Mouse (Mus musculus): ENCODE measurements around the gene Zscan2.

Zscan2 gene

GRCm38 (mm10) chr7:80885666-80886065 is 24.9 kb downstream of the Zscan2 start:
- DNase-seq (ENCODE audit: low spot score) = no peak

- DNase-seq (ENCODE audit: low spot score) = no peak
These were observed 27.9 kb downstream of the Zscan2 start for GRCm38 (mm10) chr7:80888595-80888994.

DNA sequence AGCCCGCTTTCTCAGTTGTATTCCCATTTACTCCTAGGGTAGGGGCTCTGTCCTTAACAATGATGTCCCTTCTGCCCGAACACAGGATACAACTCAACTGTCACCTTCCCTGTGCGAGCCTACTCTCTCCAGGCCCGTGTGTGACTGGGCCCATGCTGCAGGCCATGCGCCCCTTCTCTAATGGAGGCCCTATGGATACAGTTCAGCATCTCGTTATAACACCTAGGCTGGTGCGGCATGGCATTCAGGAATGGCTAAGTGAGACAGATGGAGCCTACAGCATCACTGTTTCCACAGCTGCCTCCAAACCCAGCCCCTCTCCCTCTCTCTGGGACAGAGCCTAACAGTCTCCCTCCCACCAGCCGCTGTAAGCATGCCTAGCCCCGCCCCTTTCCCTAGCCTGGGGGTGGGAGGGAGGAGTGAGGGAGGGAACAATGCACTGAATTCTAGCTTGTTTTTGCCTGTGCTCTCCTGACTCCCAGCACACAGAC is 28.3 kb downstream of the Zscan2 start:
- DNase-seq (ENCODE audit: low spot score) = no peak

- DNase-seq (ENCODE audit: low spot score) = no peak
These were observed 29.1 kb downstream of the Zscan2 start for GRCm38 (mm10) chr7:80889841-80890241.

GRCm38 (mm10) chr7:80893086-80893752 is 32.5 kb downstream of the Zscan2 start:
- no peak for DNase-seq (ENCODE audit: low spot score)

DNA sequence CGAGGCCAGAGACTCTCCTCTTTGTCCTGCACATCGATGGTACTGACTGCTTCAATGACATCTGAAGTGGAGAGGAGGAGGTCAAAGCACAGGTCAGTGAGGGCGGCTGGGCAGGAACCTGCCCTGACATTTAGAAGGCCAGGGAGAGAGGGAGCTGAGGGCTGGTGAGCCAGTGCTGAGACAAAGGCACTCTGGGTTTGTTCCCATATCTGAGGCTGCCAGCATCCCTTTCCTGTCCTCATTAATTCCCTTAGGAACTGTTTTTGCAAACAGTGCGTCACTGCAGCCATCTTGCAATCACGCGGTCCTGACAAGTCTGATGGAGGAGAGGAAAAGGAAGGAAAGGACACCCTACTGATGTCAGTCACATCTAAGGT is 33.0 kb downstream of the Zscan2 start:
- no peak for DNase-seq (ENCODE audit: low spot score)

DNA sequence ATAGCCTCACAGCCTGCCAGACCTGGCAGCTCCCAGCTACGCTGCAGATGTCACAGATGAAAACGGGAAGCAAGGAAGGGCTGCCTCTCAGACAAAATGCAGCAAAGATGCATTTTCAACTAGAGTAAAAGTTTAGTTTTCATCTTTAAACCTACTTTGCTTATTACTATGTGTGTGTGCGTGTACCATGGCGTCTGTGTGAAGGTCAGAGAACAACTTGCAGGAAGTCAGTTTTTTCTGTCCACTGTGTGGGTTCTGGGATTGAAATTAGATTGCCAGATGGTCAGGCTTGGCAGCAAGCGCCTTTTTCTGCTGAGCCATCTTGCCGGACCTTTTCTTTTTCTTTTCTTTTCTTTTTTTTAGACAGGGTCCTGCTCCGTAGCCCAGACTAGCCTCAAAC is 33.5 kb downstream of the Zscan2 start:
- no peak for DNase-seq (ENCODE audit: low spot score)

DNA sequence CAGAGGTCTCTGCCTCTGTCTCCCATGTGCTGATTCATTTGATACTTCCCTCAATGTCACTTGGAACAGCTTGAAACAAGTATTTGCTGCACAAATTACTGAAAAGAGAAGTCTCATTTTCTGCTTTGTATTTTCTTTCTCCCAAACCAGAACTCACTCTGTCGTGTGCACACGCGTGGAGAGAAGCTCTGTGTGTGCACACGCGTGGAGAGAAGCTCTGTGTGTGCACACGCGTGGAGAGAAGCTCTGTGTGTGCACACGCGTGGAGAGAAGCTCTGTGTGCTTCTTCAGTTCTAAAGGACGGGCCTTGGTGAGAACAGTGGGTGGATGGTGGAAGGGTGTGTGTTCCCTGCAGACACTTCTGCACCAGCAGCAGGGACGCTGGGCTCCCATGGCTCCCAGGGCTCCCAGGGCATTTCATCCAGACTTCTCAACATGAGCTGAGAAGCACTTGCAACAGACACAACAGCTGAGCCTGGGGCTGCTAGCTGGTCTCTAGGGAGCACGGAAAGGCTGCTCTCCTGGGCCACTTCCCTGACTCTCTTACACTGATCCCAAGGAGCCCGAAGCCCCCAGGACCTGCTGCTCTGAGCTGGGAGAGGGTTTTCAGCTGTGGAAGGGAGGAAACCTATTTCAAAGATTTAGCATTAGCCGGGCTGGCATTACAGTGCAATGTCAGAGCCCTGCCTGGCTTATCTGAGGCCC is 34.2 kb downstream of the Zscan2 start:
- DNase-seq (ENCODE audit: low spot score) = no peak

DNA sequence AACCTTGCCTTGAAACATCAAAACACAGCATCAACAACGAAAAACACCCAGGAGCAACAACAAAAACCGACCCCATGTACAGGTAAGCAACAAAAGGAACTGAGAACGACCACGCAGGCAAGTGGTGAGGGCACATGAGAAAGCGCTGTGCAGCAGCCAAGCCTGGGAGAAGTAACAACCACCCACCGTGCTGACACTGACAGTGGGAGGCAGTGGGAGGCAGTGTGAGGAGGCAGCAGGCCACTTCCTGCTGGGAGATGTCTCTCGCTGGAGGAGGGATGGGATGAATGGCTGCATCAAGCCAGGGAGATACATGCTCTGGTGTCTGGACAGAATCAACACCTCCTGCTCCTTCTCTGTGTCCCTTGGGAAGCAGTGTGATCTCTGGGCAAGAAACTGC is 36.4 kb downstream of the Zscan2 start:
- DNase-seq (ENCODE audit: low spot score) = no peak

- no peak for DNase-seq (ENCODE audit: low spot score)
These were observed 37.0 kb downstream of the Zscan2 start for GRCm38 (mm10) chr7:80897721-80898120.

DNA sequence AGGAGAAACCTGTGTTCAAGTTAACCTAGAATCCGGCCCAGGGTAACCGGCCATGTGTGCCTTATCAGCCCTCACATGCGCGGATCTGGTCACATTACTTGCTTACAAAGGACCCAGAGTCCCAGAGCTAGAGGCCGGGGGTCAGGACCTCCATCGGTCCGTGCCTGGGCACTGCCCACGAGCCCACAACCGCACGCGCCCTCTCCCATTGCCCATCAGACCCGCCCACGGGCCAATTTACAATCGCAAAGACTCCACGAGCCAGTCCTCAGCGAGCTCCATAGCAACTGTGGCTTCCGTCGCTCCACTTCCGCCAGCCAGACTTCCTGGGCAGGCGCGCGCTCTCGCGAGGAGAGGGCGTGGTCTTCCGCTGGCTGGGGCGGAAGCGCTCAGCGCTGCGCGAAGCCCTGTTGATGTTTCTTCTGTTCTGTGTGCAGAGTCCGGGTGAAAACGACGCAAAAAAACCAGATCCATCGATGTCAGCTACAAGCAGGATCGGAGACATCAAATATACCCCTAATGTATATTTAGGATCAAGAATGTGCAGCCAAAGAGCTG is 40.3 kb downstream of the Zscan2 start, which contains the start of gene Wdr73:
TSS of gene Wdr73 (minus strand) at position 326 of the 558 bp plus-strand sequence.
- DNase-seq (ENCODE audit: low spot score) = peak; percentile 85

DNA sequence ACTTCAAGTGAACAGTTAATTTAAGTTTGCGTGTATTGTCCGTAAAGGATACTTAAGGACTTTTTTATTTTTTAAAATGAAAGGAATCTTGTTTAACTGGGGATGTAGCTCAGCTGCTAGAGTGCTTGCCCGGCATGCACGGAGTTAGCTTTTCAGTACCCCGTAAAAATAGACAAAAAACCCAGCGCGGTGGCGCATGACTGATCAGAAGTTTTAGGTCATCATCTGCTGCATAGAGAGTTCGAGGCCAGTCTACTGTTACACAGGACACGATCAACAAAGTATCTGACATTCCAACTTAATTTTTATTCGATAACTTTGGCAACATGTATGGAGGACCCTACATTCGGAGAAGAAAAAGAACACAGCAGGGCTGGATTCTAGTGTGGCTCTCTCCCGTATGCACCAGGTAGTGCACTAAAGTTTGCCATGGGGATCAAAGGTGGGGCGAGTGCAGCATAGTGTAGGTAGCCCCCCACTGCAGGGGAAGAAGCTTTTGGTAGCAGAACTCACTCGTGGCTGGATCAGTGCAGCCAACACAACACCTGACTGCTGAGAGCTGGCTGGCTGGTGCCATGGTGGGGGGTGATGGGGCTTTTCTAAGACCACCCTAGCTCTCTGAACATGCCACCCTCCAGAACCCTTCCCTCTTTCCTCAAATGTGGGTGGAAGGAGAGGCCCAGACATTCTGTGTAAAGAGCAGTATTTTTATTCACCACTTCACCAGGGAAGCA is 41.0 kb downstream of the Zscan2 start:
- DNase-seq (ENCODE audit: low spot score) = no peak

GRCm38 (mm10) chr7:80903625-80904422 is 43.1 kb downstream of the Zscan2 start:
- DNase-seq (ENCODE audit: low spot score) = no peak

- DNase-seq (ENCODE audit: low spot score) = peak; percentile 62
These were observed 44.3 kb downstream of the Zscan2 start, which contains the start of gene Nmb for GRCm38 (mm10) chr7:80904921-80905515. Gene Nmb (minus strand): TSS chr7:80905076.

DNA sequence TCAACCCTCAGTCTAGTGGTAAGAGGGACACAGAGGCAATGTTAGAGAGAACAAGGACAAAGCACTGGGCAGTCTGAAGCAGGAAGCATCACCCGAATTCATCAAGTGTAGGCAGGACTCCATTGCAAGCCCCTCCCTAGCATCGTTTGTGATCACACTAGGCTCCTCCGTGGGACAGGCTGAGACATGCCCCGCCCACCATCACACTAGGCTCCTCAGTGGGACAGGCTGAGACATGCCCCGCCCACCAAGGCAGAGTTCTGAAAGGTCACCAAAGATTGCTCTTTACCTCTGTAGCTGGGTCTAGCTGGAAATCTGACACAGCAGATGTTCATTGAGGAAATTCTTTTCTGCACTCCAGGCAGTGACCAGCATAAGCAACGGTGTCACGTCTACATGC is 50.3 kb downstream of the Zscan2 start:
- no peak for DNase-seq (ENCODE audit: low spot score)

- no peak for DNase-seq (ENCODE audit: low spot score)
These were observed 51.8 kb downstream of the Zscan2 start for GRCm38 (mm10) chr7:80912496-80912895.

DNA sequence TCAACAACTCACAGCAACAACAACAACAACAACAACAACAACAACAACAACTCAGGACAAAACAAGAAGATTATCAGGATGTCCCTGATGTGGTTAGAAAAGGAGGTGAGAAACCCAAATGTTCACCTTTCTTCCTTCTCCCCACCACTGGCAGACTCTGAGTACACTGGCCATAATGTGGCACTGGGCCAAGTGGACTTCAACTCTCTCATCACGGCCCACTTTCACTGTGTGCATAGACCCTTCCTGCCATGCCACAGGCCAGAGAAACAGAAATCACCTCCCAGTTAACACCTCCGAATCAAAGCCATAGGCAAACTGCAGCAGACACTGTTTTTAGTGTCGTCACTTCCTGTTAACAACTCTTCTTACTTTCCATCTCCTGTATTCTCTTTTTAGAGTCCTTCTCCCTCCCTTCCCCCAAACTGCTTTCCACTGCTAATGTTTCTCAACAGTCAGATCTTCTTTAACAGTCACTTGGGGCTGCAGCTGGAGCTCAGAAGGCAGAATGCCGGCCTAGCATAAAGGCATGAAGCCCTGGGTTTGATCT is 57.3 kb downstream of the Zscan2 start:
- no peak for DNase-seq (ENCODE audit: low spot score)

DNA sequence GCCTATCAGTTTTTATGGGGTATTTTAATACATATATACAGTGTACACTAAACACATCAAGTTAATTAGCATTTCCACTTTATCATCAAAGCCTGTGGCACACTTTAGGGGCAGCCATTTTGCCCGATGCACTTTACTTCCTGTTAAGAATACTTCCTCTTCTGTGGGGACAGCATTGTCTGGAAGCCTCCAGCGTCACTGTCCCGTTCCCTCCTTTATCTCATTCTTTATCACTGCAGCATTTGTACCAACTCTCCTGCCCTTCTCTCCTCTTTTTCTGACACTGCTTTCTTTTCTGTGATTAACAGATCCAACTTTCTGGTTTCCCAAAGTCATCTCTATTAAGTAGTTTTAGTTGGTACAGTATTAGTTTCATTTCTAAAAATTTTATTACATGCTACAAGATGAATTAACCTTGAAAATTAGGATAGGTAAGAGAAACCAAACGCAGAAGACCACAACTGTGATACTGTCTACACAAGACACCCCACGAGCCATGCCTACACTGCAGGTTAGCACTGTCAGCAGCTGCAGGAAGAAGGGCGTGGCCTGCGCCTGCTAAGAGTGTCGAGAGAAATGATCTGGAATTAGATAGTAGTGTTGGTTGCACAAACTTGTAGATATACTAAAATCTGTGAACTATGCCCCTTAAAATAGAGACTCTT is 58.4 kb downstream of the Zscan2 start:
- DNase-seq (ENCODE audit: low spot score) = no peak

- DNase-seq (ENCODE audit: low spot score) = no peak
These were observed 58.9 kb downstream of the Zscan2 start for GRCm38 (mm10) chr7:80919647-80920008.

DNA sequence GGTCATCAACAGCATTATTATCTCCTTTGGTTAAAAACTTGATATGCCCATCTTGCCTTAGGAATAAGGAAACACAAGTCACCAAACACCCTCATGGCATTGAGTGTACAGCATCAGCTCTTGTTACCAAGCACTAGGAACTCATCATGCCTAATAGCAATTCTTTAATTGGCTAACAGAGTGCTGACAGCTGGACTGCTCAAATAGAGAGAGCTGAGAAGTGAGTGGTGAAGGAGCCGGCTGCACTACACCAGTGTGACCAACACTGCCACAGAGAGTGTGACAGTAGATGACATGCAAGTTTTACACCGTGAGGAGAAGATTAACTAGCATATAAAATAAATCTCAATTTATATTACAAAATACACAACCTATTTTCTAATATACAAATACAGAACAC is 62.4 kb downstream of the Zscan2 start:
- no peak for DNase-seq (ENCODE audit: low spot score)

All from ovary, adult 18-20 months (tissue).